Mouse (Mus musculus): ENCODE measurements around the gene Ncs1. TPM values are rescaled to one million over a fixed set of nuclear protein-coding genes. Genes with fewer than 3 reads are reported as not detected.

The Ncs1 gene
- total RNA-seq, 1 experiment from 2014 or later, result not detected

DNA sequence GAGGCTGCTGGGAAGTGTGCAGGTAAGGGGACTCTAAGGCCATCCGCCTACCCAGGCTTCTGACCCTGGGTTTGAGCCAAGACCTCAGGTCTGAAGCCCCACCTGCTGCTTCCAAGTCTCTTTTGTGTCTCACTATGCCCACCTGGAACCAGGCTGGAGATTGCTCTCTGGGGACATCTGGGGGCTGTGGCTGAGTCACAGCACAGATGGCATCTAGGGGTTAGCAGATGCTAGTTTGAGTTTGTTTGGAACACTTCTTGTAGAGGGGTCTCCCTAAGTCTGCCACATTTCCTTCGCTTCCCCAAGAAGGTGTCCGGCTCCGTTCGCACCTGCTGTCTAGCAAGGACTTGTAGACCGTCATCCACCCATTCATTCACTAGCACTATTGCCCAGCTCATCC is 23.6 kb downstream of the Ncs1 start:
- no peak for ATAC-seq (replicated peaks; ENCODE audit: insufficient number of reproducible peaks, low FRiP score, low TSS enrichment, poor library complexity, severe bottlenecking)

DNA sequence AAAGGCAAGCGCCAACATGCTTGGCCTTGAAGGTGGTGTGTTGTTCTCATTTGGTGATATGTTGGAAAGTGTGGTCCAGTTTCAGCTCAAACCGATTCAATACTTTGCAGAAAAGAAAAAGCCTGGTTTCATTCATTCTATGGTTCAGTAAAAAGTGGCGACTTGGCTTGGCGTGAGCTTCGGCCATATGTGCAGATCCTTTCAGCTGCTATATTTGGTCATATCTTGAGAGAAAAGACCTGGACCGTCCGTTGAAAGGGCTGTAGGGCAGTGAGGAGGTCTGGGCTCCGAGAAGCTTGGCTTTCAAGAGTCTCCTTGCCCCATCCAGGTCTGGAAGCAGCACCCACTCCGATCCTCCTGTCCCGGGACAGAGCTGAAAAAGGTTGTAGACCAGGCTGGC is 24.2 kb downstream of the Ncs1 start:
- ATAC-seq (replicated peaks; ENCODE audit: insufficient number of reproducible peaks, low FRiP score, low TSS enrichment, poor library complexity, severe bottlenecking), result no peak

DNA sequence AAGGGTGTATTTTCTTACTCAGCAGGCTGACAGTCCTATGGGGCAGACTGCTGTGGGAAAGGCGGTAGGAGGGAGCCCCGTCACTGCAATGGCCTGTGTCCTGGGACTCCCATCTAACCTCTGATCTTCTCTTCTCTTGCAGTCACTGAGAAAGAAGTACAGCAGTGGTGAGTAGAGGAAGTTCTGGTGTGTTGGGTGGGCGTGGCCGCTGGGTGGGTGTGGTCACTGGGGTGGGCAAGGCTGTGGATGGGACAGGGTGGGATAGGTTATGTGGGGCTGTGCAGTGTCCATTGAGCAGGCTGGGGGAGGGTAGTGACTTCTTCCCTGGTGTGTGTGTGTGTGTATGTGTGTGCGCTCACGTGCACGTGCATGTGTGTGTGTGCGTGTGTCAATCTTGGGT is 24.8 kb downstream of the Ncs1 start:
- ATAC-seq (replicated peaks; ENCODE audit: insufficient number of reproducible peaks, low FRiP score, low TSS enrichment, poor library complexity, severe bottlenecking), result no peak

- no peak for ATAC-seq (replicated peaks; ENCODE audit: insufficient number of reproducible peaks, low FRiP score, low TSS enrichment, poor library complexity, severe bottlenecking)
Measured at GRCm38 (mm10) chr2:31271071-31271470, 25.4 kb downstream of the Ncs1 start.

- ATAC-seq (replicated peaks; ENCODE audit: insufficient number of reproducible peaks, low FRiP score, low TSS enrichment, poor library complexity, severe bottlenecking), result no peak
Measured at GRCm38 (mm10) chr2:31274993-31275392, 29.4 kb downstream of the Ncs1 start.

DNA sequence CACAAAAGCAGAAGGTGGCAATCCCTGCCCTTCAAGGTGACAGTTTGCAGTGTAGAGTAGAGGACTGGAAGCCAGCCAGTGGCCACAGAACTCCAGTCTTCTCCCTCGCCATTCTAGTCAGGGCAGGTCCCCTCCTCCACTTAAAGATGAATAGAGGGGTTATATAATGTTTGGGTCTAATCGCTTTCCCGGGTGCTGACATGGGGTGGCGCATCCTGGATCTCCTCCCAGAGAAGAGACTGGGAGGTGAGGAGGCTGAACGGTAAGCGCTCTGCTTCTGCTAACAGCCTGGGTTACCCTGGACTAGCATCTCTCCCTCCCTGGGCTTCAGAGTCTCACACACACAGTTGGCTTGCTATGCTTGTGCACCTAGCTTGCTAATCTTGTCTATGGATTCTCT is 32.2 kb downstream of the Ncs1 start:
- ATAC-seq (replicated peaks; ENCODE audit: insufficient number of reproducible peaks, low FRiP score, low TSS enrichment, poor library complexity, severe bottlenecking), result no peak

GRCm38 (mm10) chr2:31278483-31278882 is 32.9 kb downstream of the Ncs1 start:
- ATAC-seq (replicated peaks; ENCODE audit: insufficient number of reproducible peaks, low FRiP score, low TSS enrichment, poor library complexity, severe bottlenecking), result no peak

DNA sequence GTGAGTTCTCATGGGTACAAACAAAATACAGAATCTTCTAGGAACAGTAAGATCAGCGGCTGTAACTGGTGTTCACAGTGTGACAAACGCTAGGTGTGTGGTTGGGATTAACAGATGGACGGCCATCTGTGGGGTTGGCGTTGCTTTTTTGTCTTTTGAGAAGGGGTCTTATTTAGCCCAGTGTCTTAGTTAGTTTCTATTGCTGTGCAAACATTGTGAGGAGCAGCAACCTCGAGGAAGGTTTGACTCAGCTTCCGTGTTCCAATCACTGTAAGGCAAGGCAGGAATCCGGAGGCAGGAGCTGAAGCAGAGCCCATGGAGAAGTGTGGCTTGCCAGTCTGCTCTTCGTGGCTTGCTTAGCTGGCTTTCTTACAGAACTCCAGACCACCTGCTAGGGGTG is 35.5 kb downstream of the Ncs1 start:
- no peak for ATAC-seq (replicated peaks; ENCODE audit: insufficient number of reproducible peaks, low FRiP score, low TSS enrichment, poor library complexity, severe bottlenecking)

DNA sequence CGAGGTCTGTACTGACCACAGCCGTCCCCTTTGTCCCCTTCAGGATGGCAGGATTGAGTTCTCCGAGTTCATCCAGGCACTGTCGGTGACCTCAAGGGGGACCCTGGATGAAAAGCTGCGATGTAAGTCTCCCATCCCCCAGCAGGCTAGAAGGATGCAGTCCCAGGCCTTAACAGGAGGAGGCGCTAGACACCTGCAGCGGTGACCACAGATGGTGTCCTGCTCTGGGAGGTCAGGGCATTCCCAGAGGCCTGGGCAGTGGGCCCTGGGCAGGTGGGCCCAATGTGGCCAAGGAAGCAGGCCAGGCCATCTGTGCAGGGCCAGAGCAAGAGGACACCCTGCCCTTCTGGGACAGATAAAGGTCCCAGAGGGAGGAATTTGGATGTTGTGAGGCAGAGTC is 36.6 kb downstream of the Ncs1 start:
- ATAC-seq (replicated peaks; ENCODE audit: insufficient number of reproducible peaks, low FRiP score, low TSS enrichment, poor library complexity, severe bottlenecking), result no peak

DNA sequence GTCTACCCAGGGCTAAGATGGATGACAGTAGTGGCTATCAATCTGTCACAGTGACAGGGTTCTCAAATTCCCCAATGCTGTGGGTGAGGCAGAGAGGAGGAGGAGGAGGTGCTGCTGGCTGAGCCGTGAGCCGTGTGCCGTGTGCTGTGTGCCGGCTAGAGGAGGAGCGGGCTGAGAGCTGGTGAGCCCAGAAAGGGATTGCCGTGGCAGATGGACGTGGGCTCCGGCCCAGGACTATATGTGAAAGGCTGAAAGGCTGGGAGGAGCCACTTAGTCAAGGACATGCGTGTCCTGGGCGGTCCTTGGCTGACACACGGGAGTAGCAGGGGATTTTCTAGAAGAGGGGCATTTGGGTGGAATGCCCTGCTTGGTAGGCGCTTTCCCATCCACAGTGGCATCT is 37.3 kb downstream of the Ncs1 start:
- ATAC-seq (replicated peaks; ENCODE audit: insufficient number of reproducible peaks, low FRiP score, low TSS enrichment, poor library complexity, severe bottlenecking), result no peak

DNA sequence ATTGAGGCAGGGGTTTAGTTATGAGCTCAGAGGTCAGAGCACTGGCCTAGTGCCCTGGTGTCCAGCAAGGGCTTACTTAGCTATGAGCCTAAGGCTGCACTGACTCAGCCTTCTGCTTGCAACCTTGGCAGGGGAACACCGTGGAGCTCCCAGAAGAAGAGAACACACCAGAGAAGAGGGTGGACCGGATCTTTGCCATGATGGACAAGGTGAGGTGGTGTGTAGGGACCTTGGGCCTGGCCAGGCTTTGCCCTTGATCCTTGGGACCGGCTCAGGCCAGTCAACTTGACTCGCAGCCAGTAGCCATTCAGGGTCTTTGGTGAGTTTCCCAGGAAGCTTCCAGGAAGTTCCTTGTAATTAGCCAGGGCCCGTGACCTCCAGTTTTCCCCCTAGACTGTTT is 38.9 kb downstream of the Ncs1 start:
- no peak for ATAC-seq (replicated peaks; ENCODE audit: insufficient number of reproducible peaks, low FRiP score, low TSS enrichment, poor library complexity, severe bottlenecking)

DNA sequence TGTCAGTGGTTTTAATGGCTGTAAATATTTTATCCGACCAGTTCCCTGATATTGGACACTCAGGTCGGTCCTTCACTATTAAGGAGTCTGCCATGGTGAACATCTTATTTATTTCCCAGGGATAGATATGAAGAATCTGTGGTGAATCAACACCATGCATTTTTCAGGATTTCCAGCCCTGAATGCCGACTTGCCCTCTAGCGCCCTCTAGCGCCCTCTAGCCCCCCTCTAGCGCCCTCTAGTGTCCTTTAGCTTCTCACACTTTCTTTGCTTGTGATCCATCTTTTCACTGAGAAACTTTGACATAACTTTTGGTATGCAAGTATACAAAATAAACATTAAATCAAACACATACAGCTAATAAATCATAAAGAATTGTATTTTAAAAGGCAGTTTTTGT is 45.8 kb downstream of the Ncs1 start:
- peak; percentile 63 for ATAC-seq (replicated peaks; ENCODE audit: insufficient number of reproducible peaks, low FRiP score, low TSS enrichment, poor library complexity, severe bottlenecking)

DNA sequence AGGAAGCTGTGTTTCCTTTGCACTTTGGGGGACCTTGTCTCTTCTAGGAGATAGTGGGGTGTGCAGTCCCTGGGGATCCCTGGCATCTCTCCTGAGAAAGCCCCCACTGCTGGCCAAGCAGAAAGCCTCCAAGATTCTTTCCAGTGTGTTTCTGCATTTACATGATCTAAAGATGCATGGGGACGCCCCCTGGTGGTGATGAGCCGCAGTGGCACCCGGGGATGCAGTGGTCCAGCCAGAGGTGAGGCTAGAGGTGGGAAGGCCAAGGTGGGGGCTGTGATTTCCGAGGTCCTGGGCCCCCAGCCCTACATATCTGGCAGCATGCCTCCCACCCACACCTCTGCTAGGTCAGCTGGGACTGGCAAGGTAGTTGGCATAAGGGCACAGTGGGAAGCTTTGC is 49.4 kb downstream of the Ncs1 start:
- peak; percentile 45; the same call in 1 of the 2 replicates for ATAC-seq (replicated peaks; ENCODE audit: insufficient number of reproducible peaks, low FRiP score, low TSS enrichment, poor library complexity, severe bottlenecking)

- no peak for ATAC-seq (replicated peaks; ENCODE audit: insufficient number of reproducible peaks, low FRiP score, low TSS enrichment, poor library complexity, severe bottlenecking)
Measured at GRCm38 (mm10) chr2:31296395-31296794, 50.8 kb downstream of the Ncs1 start.

- ATAC-seq (replicated peaks; ENCODE audit: insufficient number of reproducible peaks, low FRiP score, low TSS enrichment, poor library complexity, severe bottlenecking), result peak; percentile 85
Measured at GRCm38 (mm10) chr2:31297602-31298268, 52.1 kb downstream of the Ncs1 start.

DNA sequence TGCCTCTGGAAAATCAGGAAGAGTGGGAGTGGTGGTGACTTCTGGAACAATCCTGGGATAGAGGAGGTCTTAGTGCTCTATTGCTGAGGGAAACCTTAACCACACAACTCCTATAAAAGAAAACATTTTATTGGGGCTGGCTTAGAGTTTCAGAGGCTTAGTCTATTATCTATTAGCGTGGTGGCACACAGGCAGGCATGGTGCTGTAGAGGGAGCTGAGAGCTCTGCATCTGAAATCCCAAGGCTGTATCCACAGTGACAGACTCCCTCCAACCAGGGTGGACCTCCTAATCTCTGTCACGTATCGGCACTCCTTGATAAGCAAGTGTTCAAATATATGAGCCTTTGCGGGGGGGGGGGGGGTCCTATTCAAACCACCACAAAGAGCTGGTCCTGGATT is 53.2 kb downstream of the Ncs1 start:
- no peak for ATAC-seq (replicated peaks; ENCODE audit: insufficient number of reproducible peaks, low FRiP score, low TSS enrichment, poor library complexity, severe bottlenecking)

DNA sequence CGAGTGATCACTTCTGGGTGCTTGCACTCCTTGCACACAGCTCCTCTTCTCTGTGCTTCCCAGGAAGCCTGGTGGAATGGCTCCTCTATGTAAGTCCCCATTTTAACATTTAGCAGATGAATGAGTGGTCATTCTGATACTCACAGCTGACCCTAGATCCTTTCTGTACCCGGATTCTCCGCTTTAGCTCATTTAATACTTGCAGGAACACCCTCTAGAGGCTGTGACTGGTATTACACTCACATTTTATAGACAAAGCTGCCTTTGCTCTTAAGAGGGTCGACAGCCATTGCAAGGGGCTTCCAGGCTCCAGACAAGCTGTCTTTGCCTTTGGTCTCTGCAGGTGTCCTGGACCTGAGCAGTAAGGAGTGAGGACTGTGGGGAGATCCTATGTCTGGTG is 53.6 kb downstream of the Ncs1 start:
- ATAC-seq (replicated peaks; ENCODE audit: insufficient number of reproducible peaks, low FRiP score, low TSS enrichment, poor library complexity, severe bottlenecking), result no peak

- ATAC-seq (replicated peaks; ENCODE audit: insufficient number of reproducible peaks, low FRiP score, low TSS enrichment, poor library complexity, severe bottlenecking), result no peak
Measured at GRCm38 (mm10) chr2:31299996-31300395, 54.4 kb downstream of the Ncs1 start.

- no peak for ATAC-seq (replicated peaks; ENCODE audit: insufficient number of reproducible peaks, low FRiP score, low TSS enrichment, poor library complexity, severe bottlenecking)
Measured at GRCm38 (mm10) chr2:31303177-31303576, 57.6 kb downstream of the Ncs1 start.

- no peak for ATAC-seq (replicated peaks; ENCODE audit: insufficient number of reproducible peaks, low FRiP score, low TSS enrichment, poor library complexity, severe bottlenecking)
Measured at GRCm38 (mm10) chr2:31304191-31304590, 58.6 kb downstream of the Ncs1 start.
